ENCODE assay signal across 26 mouse cellular contexts in genomic region chr17:24361291-24361690, GRCm38 (mm10). TPM values are rescaled to one million over a fixed set of nuclear protein-coding genes. Genes with fewer than 3 reads are reported as not detected.
DNase-seq lines count a peak whose midpoint lies in the region; ATAC-seq and TF ChIP-seq lines count a peak whose summit lies in the region.
"Had no signal": no experiment of that assay in that cellular context is flagged by ENCODE, and none has a peak within 500 bp of the region (broad histone marks: within the 10 kb centered on the region; RNA-seq: fewer than 3 reads in every experiment).

No protein-coding gene starts in this region.

- 22% methylated on average over 5 of the region's 5 CpGs for WGBS in liver, adult 2 months
- 63% methylated on average over 5 of the region's 5 CpGs for whole genome bisulfite sequencing in lung, postnatal 0 days

- TF ChIP-seq EP300 in lung, postnatal 0 days (IDR thresholded peaks at IDR 0.05), result no peak

- TF ChIP-seq POLR2A in liver, adult 2 months (IDR thresholded peaks at IDR 0.05; ENCODE audit: extremely low read depth, insufficient read depth, low read length), result no peak

- H3K9me3 ChIP-seq in lung, postnatal 0 days (ENCODE audit: low read length), result no peaks in the 10 kb centered on the region
- H3K9me3 ChIP-seq: embryonic facial prominence, embryonic 10.5 days; embryonic facial prominence, embryonic 12.5 days; forebrain, embryonic 13.5 days; forebrain, embryonic 15.5 days; G1E had no signal

- DNase-seq in kidney, adult 18-20 months, result peak; percentile 17
- no peak for DNase-seq in kidney, postnatal 36 days
- peak; percentile 90 for DNase-seq in liver, adult 2 months (ENCODE audit: extremely low read depth, low read depth, low spot score)
- DNase-seq in liver, result no peak
- no peak for DNase-seq in lung, postnatal 0 days (ENCODE audit: low spot score)
- no peak for DNase-seq in lung, adult 18-20 months
- DNase-seq: adrenal gland, adult 8-10 months; adrenal gland, postnatal 14 days; adrenal gland, postnatal 36 days; B cell, adult 2 months; cerebellum, adult 11-12 months; cerebellum, adult 2 months; cerebellum, adult 9-10 months; cerebellum, postnatal 10 days; cerebellum, postnatal 25 days had no signal

- peak overlapping the region; percentile 69 for H3K27ac ChIP-seq in liver, adult 2 months (replicated peaks; ENCODE audit: insufficient read depth, low read depth, low read length)
- 0 out of 2 replicates have a peak overlapping the region, but pooled peaks have one; percentile 2 for H3K27ac ChIP-seq in lung, postnatal 0 days (ENCODE audit: low read length)
- H3K27ac ChIP-seq: embryonic facial prominence, embryonic 10.5 days; embryonic facial prominence, embryonic 12.5 days; forebrain, embryonic 13.5 days; forebrain, embryonic 15.5 days had no signal

- H3K79me2 ChIP-seq in liver, adult 2 months (ENCODE audit: control insufficient read depth, insufficient read depth, low read length), result 0 out of 2 replicates have a peak, but pooled peaks cover 5% of the 10 kb centered on the region

- H3K36me3 ChIP-seq in liver, adult 2 months (ENCODE audit: control insufficient read depth, insufficient read depth, low read length), result no peaks in the 10 kb centered on the region; the same call in 1 of the 2 replicates
- H3K36me3 ChIP-seq in lung, postnatal 0 days (ENCODE audit: insufficient read depth, low read length), result no peaks in the 10 kb centered on the region
- H3K36me3 ChIP-seq: embryonic facial prominence, embryonic 10.5 days; embryonic facial prominence, embryonic 12.5 days had no signal

- TF ChIP-seq CTCF in liver, adult 2 months (IDR thresholded peaks at IDR 0.05; ENCODE audit: low read depth, low read length), result no peak
- no peak for TF ChIP-seq CTCF in lung, postnatal 0 days (IDR thresholded peaks at IDR 0.05)

- no peak overlapping the region for H3K4me2 ChIP-seq in lung, postnatal 0 days (replicated peaks; ENCODE audit: low read depth, low read length)
- H3K4me2 ChIP-seq: embryonic facial prominence, embryonic 12.5 days; forebrain, embryonic 13.5 days; forebrain, embryonic 15.5 days had no signal

- H3K9ac ChIP-seq in liver, adult 2 months (ENCODE audit: low read depth, low read length), result no peak overlapping the region
- no peak overlapping the region for H3K9ac ChIP-seq in lung, postnatal 0 days (replicated peaks; ENCODE audit: low read depth)
- H3K9ac ChIP-seq: embryonic facial prominence, embryonic 12.5 days; forebrain, embryonic 13.5 days; forebrain, embryonic 15.5 days had no signal

- no peak for ATAC-seq in lung, postnatal 0 days
- ATAC-seq: activated CD4-positive, CD25-positive, alpha-beta regulatory T cell, adult 4 months; CD4-positive, CD25-positive, alpha-beta regulatory T cell, adult 4 months; forebrain, embryonic 13.5 days; forebrain, embryonic 15.5 days; Patski had no signal

- peaks cover 58% of the 10 kb centered on the region for H3K4me1 ChIP-seq in liver, adult 2 months (ENCODE audit: control insufficient read depth, insufficient read depth, low read length)
- H3K4me1 ChIP-seq in lung, postnatal 0 days (ENCODE audit: insufficient read depth, low read depth, low read length), result peaks cover 17% of the 10 kb centered on the region; the same call in 1 of the 2 replicates
- H3K4me1 ChIP-seq: embryonic facial prominence, embryonic 12.5 days; forebrain, embryonic 13.5 days; forebrain, embryonic 15.5 days had no signal

- no peak overlapping the region for H3K4me3 ChIP-seq in liver, adult 2 months (ENCODE audit: insufficient read depth, low read depth, low read length)
- H3K4me3 ChIP-seq in lung, postnatal 0 days (ENCODE audit: low read depth, low read length), result no peak overlapping the region
- H3K4me3 ChIP-seq: embryonic facial prominence, embryonic 10.5 days; embryonic facial prominence, embryonic 12.5 days; forebrain, embryonic 13.5 days; forebrain, embryonic 15.5 days had no signal

- no peaks in the 10 kb centered on the region for H3K27me3 ChIP-seq in liver, adult 2 months (ENCODE audit: control insufficient read depth, insufficient read depth, low read length)
- H3K27me3 ChIP-seq in lung, postnatal 0 days (replicated peaks; ENCODE audit: insufficient read depth, low read length), result no peaks in the 10 kb centered on the region
- H3K27me3 ChIP-seq: CH12.LX; embryonic facial prominence, embryonic 12.5 days; forebrain, embryonic 13.5 days; forebrain, embryonic 15.5 days; Patski had no signal

RNA-seq across cellular contexts. Expression of gene Abca3, which starts 9.5 kb away (rescaled TPM):
- 36.0 and 46.1 TPM in 2 replicates for total RNA-seq in liver, adult 2 months (2014; rRNA removed)
- polyA plus RNA-seq in liver, adult 2 months (2012; rRNA removed), result 70.0 and 76.6 TPM in 2 replicates
- polyA plus RNA-seq in lung, postnatal 0 days (2015; fragmentation: Nextera tagmentation; extraction: Ambion mirVana), result 66.4 and 71.5 TPM in 2 replicates

RNA-seq across cellular contexts. Expression of gene Abca17, which starts 10.4 kb away (rescaled TPM):
- total RNA-seq in liver, adult 2 months (2014; rRNA removed), result not detected in 2 replicates
- polyA plus RNA-seq in liver, adult 2 months (2012; rRNA removed), result 0.02 TPM in 1 of 2 replicates, not detected in the other
- polyA plus RNA-seq in lung, postnatal 0 days (2015; fragmentation: Nextera tagmentation; extraction: Ambion mirVana), result 1.5 and 1.7 TPM in 2 replicates
- total RNA-seq: adrenal gland, postnatal 14 days; CH12.LX had no signal
- polyA plus RNA-seq: embryonic facial prominence, embryonic 10.5 days; embryonic facial prominence, embryonic 14.5 days; forebrain, embryonic 11.5 days; forebrain, embryonic 15.5 days; G1E had no signal

RNA-seq across cellular contexts. Expression of gene Rnps1, which starts 53.1 kb away (rescaled TPM):
- 17.3 and 20.7 TPM in 2 replicates for total RNA-seq in liver, adult 2 months (2014; rRNA removed)
- polyA plus RNA-seq in liver, adult 2 months (2012; rRNA removed), result 32.7 and 37.6 TPM in 2 replicates
- 99.6 and 109 TPM in 2 replicates for polyA plus RNA-seq in lung, postnatal 0 days (2015; fragmentation: Nextera tagmentation; extraction: Ambion mirVana)

Comparison
In these comparisons a context has a peak if more than half of its experiments do, and no peak if none do; other contexts are left out.
1. DNase-seq: peak in kidney, adult 18-20 months (single experiment) and liver, adult 2 months (single experiment); none in kidney, postnatal 36 days (0 of 2), liver (single experiment), lung, postnatal 0 days (single experiment) and lung, adult 18-20 months (0 of 2).